ENCODE assay signal across 8 mouse cellular contexts in genomic region chr5:134572508-134573214, GRCm38 (mm10). TPM values are rescaled to one million over a fixed set of nuclear protein-coding genes. Genes with fewer than 3 reads are reported as not detected.
A peak's percentile ranks its signal among the peaks of the same experiment; 100 is the strongest.
DNase-seq lines count a peak whose midpoint lies in the region; ATAC-seq and TF ChIP-seq lines count a peak whose summit lies in the region.

No protein-coding gene starts in this region.

- H3K9ac ChIP-seq in embryonic facial prominence, embryonic 12.5 days: peak overlapping the region; percentile 40
- peak overlapping the region; percentile 59 for H3K9ac ChIP-seq in limb, embryonic 14.5 days (ENCODE audit: low read depth, low read length, severe bottlenecking)
- peak overlapping the region; percentile 21; the same call in 1 of the 2 replicates for H3K9ac ChIP-seq in neural tube, embryonic 14.5 days (replicated peaks; ENCODE audit: low read depth, low read length)

- ATAC-seq in embryonic facial prominence, embryonic 12.5 days (ENCODE audit: insufficient number of reproducible peaks, insufficient read depth, low FRiP score, low TSS enrichment): no peak; the same call in 1 of the 2 replicates
- ATAC-seq in limb, embryonic 14.5 days (ENCODE audit: low FRiP score, low read depth): no peak
- ATAC-seq in neural tube, embryonic 14.5 days (ENCODE audit: low read depth): 0 out of 2 replicates have a peak, but pooled peaks have one; percentile 21

- TF ChIP-seq POLR2A in limb, embryonic 14.5 days (IDR thresholded peaks at IDR 0.05; ENCODE audit: borderline replicate concordance, extremely low read depth, insufficient read depth, insufficient read length): no peak

- peak overlapping the region; percentile 43 for H3K4me3 ChIP-seq in embryonic facial prominence, embryonic 12.5 days
- peak overlapping the region; percentile 51 for H3K4me3 ChIP-seq in hindbrain, embryonic 10.5 days
- H3K4me3 ChIP-seq in limb, embryonic 14.5 days (replicated peaks; ENCODE audit: low read length): peak overlapping the region; percentile 51
- peak overlapping the region; percentile 39 for H3K4me3 ChIP-seq in neural tube, embryonic 14.5 days (ENCODE audit: low read depth, low read length)

- peak overlapping the region; percentile 69 for H3K27ac ChIP-seq in embryonic facial prominence, embryonic 12.5 days
- peak overlapping the region; percentile 77 for H3K27ac ChIP-seq in hindbrain, embryonic 10.5 days
- H3K27ac ChIP-seq in limb, embryonic 14.5 days (replicated peaks; ENCODE audit: low read depth, low read length): peak overlapping the region; percentile 79; the same call in 1 of the 2 replicates
- H3K27ac ChIP-seq in neural tube, embryonic 14.5 days (ENCODE audit: low read depth, low read length): peak overlapping the region; percentile 4; the same call in 1 of the 2 replicates

- intact Hi-C loops in left cerebral cortex, postnatal 10 days (cut with DNase I): no loop called here

- no peaks in the 10 kb centered on the region for H3K9me3 ChIP-seq in embryonic facial prominence, embryonic 12.5 days
- no peaks in the 10 kb centered on the region for H3K9me3 ChIP-seq in hindbrain, embryonic 10.5 days
- no peaks in the 10 kb centered on the region for H3K9me3 ChIP-seq in limb, embryonic 14.5 days (ENCODE audit: control insufficient read depth, low read length)
- no peaks in the 10 kb centered on the region for H3K9me3 ChIP-seq in neural tube, embryonic 14.5 days (ENCODE audit: control insufficient read depth, low read length)

- H3K27me3 ChIP-seq in embryonic facial prominence, embryonic 12.5 days: no peaks in the 10 kb centered on the region
- H3K27me3 ChIP-seq in hindbrain, embryonic 10.5 days (ENCODE audit: insufficient read depth, poor library complexity, severe bottlenecking): peaks cover 9% of the 10 kb centered on the region; the same call in 1 of the 2 replicates
- H3K27me3 ChIP-seq in limb, embryonic 14.5 days (ENCODE audit: control insufficient read depth, insufficient read depth, low read length): no peaks in the 10 kb centered on the region
- H3K27me3 ChIP-seq in neural tube, embryonic 14.5 days (ENCODE audit: control insufficient read depth, insufficient read depth, low read length): no peaks in the 10 kb centered on the region

- no peaks in the 10 kb centered on the region for H3K36me3 ChIP-seq in embryonic facial prominence, embryonic 12.5 days
- no peaks in the 10 kb centered on the region for H3K36me3 ChIP-seq in hindbrain, embryonic 10.5 days
- no peaks in the 10 kb centered on the region for H3K36me3 ChIP-seq in limb, embryonic 14.5 days (ENCODE audit: control insufficient read depth, insufficient read depth, low read length)
- no peaks in the 10 kb centered on the region for H3K36me3 ChIP-seq in neural tube, embryonic 14.5 days (ENCODE audit: control insufficient read depth, insufficient read depth, low read length)

- H3K4me1 ChIP-seq in embryonic facial prominence, embryonic 12.5 days: peaks cover 25% of the 10 kb centered on the region
- peaks cover 29% of the 10 kb centered on the region for H3K4me1 ChIP-seq in hindbrain, embryonic 10.5 days (replicated peaks)
- H3K4me1 ChIP-seq in limb, embryonic 14.5 days (ENCODE audit: control insufficient read depth, insufficient read depth, low read length): peaks cover 4% of the 10 kb centered on the region
- H3K4me1 ChIP-seq in neural tube, embryonic 14.5 days (ENCODE audit: control insufficient read depth, insufficient read depth, low read length): peaks cover 4% of the 10 kb centered on the region; the same call in 1 of the 2 replicates

- DNase-seq in A20 (ENCODE audit: low read depth, low spot score): peak; percentile 57
- DNase-seq in hindbrain, embryonic 10.5 days (ENCODE audit: low spot score): no peak
- no peak for DNase-seq in limb, embryonic 14.5 days (ENCODE audit: low spot score)
- DNase-seq in urinary bladder, adult 18-20 months (ENCODE audit: low spot score in 2 of 2): no peak
- no peak for DNase-seq in left cerebral cortex, postnatal 10 days (ENCODE audit: extremely low spot score in 1 of 2, low spot score in 2 of 2)
- no peak for DNase-seq in thymus, postnatal 0 days (ENCODE audit: low spot score)

- H3K4me2 ChIP-seq in embryonic facial prominence, embryonic 12.5 days (replicated peaks): peak overlapping the region; percentile 65
- peak overlapping the region; percentile 94 for H3K4me2 ChIP-seq in limb, embryonic 14.5 days (replicated peaks; ENCODE audit: low read depth, low read length, severe bottlenecking)
- peak overlapping the region; percentile 47 for H3K4me2 ChIP-seq in neural tube, embryonic 14.5 days (ENCODE audit: low read depth, low read length)

- WGBS in embryonic facial prominence, embryonic 12.5 days: 39% methylated on average over 10 of the region's 10 CpGs
- 40% methylated on average over 10 of the region's 10 CpGs for WGBS in hindbrain, embryonic 10.5 days
- 31% methylated on average over 10 of the region's 10 CpGs for whole genome bisulfite sequencing in limb, embryonic 14.5 days
- 28% methylated on average over 10 of the region's 10 CpGs for WGBS in neural tube, embryonic 14.5 days

RNA-seq across cellular contexts. Expression of gene Rfc2, which starts 8.5 kb away (rescaled TPM):
- polyA plus RNA-seq in embryonic facial prominence, embryonic 12.5 days (2016; fragmentation: Nextera tagmentation; extraction: Ambion mirVana): 307 and 317 TPM in 2 replicates
- polyA plus RNA-seq in hindbrain, embryonic 10.5 days (2016; fragmentation: Nextera tagmentation; extraction: Ambion mirVana): 366 and 403 TPM in 2 replicates
- 229 and 246 TPM in 2 replicates for polyA plus RNA-seq in limb, embryonic 14.5 days (2012; rRNA removed)
- 241 and 262 TPM in 2 replicates for polyA plus RNA-seq in limb, embryonic 14.5 days (2014; fragmentation: Nextera tagmentation; extraction: Ambion mirVana)
- 163 and 180 TPM in 2 replicates for polyA plus RNA-seq in neural tube, embryonic 14.5 days (2014; fragmentation: Nextera tagmentation; extraction: Ambion mirVana)
- 10 to 100 TPM; 78.3 to 80.8 TPM for total RNA-seq in left cerebral cortex, postnatal 10 days (2021)
- polyA plus RNA-seq in thymus, postnatal 0 days (2015; fragmentation: Nextera tagmentation; extraction: Ambion mirVana): 262 and 278 TPM in 2 replicates

RNA-seq across cellular contexts. Expression of gene Syna, which starts 12.7 kb away (rescaled TPM):
- polyA plus RNA-seq in embryonic facial prominence, embryonic 12.5 days (2016; fragmentation: Nextera tagmentation; extraction: Ambion mirVana): 0.15 TPM in 1 of 2 replicates, not detected in the other
- polyA plus RNA-seq in hindbrain, embryonic 10.5 days (2016; fragmentation: Nextera tagmentation; extraction: Ambion mirVana): 0.09 and 0.12 TPM in 2 replicates
- polyA plus RNA-seq in limb, embryonic 14.5 days (2012; rRNA removed): 0.38 and 0.54 TPM in 2 replicates
- 0.21 TPM in 1 of 2 replicates, not detected in the other for polyA plus RNA-seq in limb, embryonic 14.5 days (2014; fragmentation: Nextera tagmentation; extraction: Ambion mirVana)
- 0.26 TPM in 1 of 2 replicates, not detected in the other for polyA plus RNA-seq in neural tube, embryonic 14.5 days (2014; fragmentation: Nextera tagmentation; extraction: Ambion mirVana)
- total RNA-seq in left cerebral cortex, postnatal 10 days (2021): under 1 TPM in 1 of 2 experiments, not detected in 1; 0.17 TPM
- 0.08 and 0.09 TPM in 2 replicates for polyA plus RNA-seq in thymus, postnatal 0 days (2015; fragmentation: Nextera tagmentation; extraction: Ambion mirVana)

RNA-seq across cellular contexts. Expression of gene Clip2, which starts 20.4 kb away (rescaled TPM):
- polyA plus RNA-seq in embryonic facial prominence, embryonic 12.5 days (2016; fragmentation: Nextera tagmentation; extraction: Ambion mirVana): 7.4 and 7.6 TPM in 2 replicates
- polyA plus RNA-seq in hindbrain, embryonic 10.5 days (2016; fragmentation: Nextera tagmentation; extraction: Ambion mirVana): 6.0 and 8.1 TPM in 2 replicates
- 25.5 and 30.0 TPM in 2 replicates for polyA plus RNA-seq in limb, embryonic 14.5 days (2012; rRNA removed)
- polyA plus RNA-seq in limb, embryonic 14.5 days (2014; fragmentation: Nextera tagmentation; extraction: Ambion mirVana): 4.7 and 4.9 TPM in 2 replicates
- polyA plus RNA-seq in neural tube, embryonic 14.5 days (2014; fragmentation: Nextera tagmentation; extraction: Ambion mirVana): 15.4 and 17.1 TPM in 2 replicates
- 100 to 1,000 TPM; 121 to 130 TPM for total RNA-seq in left cerebral cortex, postnatal 10 days (2021)
- polyA plus RNA-seq in thymus, postnatal 0 days (2015; fragmentation: Nextera tagmentation; extraction: Ambion mirVana): 1.3 TPM in 2 replicates

RNA-seq across cellular contexts. Expression of gene Lat2, which starts 42.2 kb away (rescaled TPM):
- 1.9 and 3.3 TPM in 2 replicates for polyA plus RNA-seq in embryonic facial prominence, embryonic 12.5 days (2016; fragmentation: Nextera tagmentation; extraction: Ambion mirVana)
- polyA plus RNA-seq in hindbrain, embryonic 10.5 days (2016; fragmentation: Nextera tagmentation; extraction: Ambion mirVana): 4.3 and 4.7 TPM in 2 replicates
- polyA plus RNA-seq in limb, embryonic 14.5 days (2012; rRNA removed): 4.0 and 4.4 TPM in 2 replicates
- 3.1 and 3.7 TPM in 2 replicates for polyA plus RNA-seq in limb, embryonic 14.5 days (2014; fragmentation: Nextera tagmentation; extraction: Ambion mirVana)
- polyA plus RNA-seq in neural tube, embryonic 14.5 days (2014; fragmentation: Nextera tagmentation; extraction: Ambion mirVana): 3.6 and 4.4 TPM in 2 replicates
- total RNA-seq in left cerebral cortex, postnatal 10 days (2021): 1 to 10 TPM; 1.2 to 2.1 TPM
- 6.7 and 6.9 TPM in 2 replicates for polyA plus RNA-seq in thymus, postnatal 0 days (2015; fragmentation: Nextera tagmentation; extraction: Ambion mirVana)

Comparison
In these comparisons a context has a peak if more than half of its experiments do, and no peak if none do; other contexts are left out.
1. H3K27ac ChIP-seq: peak in every context shown above with its lines; median percentile 79 in limb, embryonic 14.5 days; 77 in hindbrain, embryonic 10.5 days; 69 in embryonic facial prominence, embryonic 12.5 days; 4 in neural tube, embryonic 14.5 days.